Mouse (Mus musculus): ENCODE measurements around the gene Rin1. TPM values are rescaled to one million over a fixed set of nuclear protein-coding genes. Genes with fewer than 3 reads are reported as not detected.

Gene Rin1
- polyA plus RNA-seq, 1 experiment from 2014 or later: 3.0 TPM

DNA sequence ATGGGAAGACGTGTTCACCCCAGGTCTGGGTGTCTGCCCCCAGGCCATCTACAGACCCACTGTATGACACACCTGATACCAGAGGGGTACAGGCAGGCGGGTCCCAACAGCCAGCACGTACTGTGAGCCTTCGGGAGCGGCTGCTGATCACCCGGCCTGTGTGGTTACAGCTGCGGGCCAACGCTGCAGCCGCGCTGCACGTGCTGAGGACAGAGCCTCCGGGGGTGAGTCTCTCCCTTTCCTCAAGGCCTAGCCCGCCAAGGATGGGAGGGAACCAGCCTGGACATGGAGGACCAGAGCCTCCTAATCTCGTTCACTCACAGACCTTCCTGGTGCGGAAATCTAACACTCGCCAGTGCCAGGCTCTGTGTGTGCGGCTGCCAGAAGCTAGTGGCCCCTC, 750 bp downstream of the Rin1 start:
- 2% methylated on average over 17 of the region's 17 CpGs for WGBS (ENCODE audit: insufficient replicate concordance)
- H3K27ac ChIP-seq (ENCODE audit: low read depth, low read length): peak overlapping the region; percentile 1; the same call in 1 of the 2 replicates
- peaks cover 21% of the 10 kb centered on the region for H3K4me1 ChIP-seq (ENCODE audit: control insufficient read depth, insufficient read depth, low read length)
- peaks cover 26% of the 10 kb centered on the region for H3K27me3 ChIP-seq (ENCODE audit: control insufficient read depth, insufficient read depth, low read length)
- peak overlapping the region; percentile 57 for H3K4me2 ChIP-seq
- H3K4me3 ChIP-seq (ENCODE audit: low read depth, low read length): peak overlapping the region; percentile 24
- H3K36me3 ChIP-seq (ENCODE audit: control insufficient read depth, insufficient read depth, low read length): no peaks in the 10 kb centered on the region; the same call in 1 of the 2 replicates
- no peaks in the 10 kb centered on the region for H3K9me3 ChIP-seq (replicated peaks; ENCODE audit: control insufficient read depth, low read length)
- peak overlapping the region; percentile 23; the same call in 1 of the 2 replicates for H3K9ac ChIP-seq (ENCODE audit: low read depth, low read length)
- ATAC-seq (replicated peaks; ENCODE audit: insufficient number of reproducible peaks, low FRiP score, low TSS enrichment): 0 out of 2 replicates have a peak, but pooled peaks have one; percentile 23

DNA sequence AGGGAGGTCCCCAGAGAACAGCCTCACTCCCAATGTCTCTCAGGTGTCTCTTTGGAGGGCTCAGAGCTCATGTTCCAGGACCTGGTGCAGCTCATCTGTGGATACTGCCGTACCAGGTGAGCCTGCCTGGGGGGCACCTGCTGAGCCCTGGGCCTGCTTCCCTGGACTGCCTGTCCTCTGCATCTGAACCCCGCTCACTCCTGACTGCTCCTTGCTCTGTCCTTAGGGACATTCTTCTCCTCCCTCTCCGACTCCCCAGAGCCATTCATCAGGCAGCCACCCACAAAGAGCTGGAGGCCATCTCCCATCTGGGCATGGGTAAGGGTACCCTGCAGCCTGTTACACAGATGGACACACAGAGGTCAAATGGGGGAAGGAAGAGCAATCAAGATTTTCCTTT, 1.2 kb downstream of the Rin1 start:
- Histone ChIP-seq H3K27ac (ENCODE audit: low read depth, low read length) (no peak overlapping the region), H3K36me3 (ENCODE audit: control insufficient read depth, insufficient read depth, low read length) (no peaks in the 10 kb centered on the region; the same call in 1 of the 2 replicates), H3K4me2 (peak overlapping the region; percentile 57), H3K9me3 (replicated peaks; ENCODE audit: control insufficient read depth, low read length) (no peaks in the 10 kb centered on the region), H3K9ac (ENCODE audit: low read depth, low read length) (peak overlapping the region; percentile 18; the same call in 1 of the 2 replicates), H3K27me3 (ENCODE audit: control insufficient read depth, insufficient read depth, low read length) (peaks cover 26% of the 10 kb centered on the region), H3K4me3 (ENCODE audit: low read depth, low read length) (peak overlapping the region; percentile 24), H3K4me1 (ENCODE audit: control insufficient read depth, insufficient read depth, low read length) (peaks cover 24% of the 10 kb centered on the region)
- 33% methylated on average over 3 of the region's 3 CpGs for WGBS (ENCODE audit: insufficient replicate concordance)
- no peak for ATAC-seq (replicated peaks; ENCODE audit: insufficient number of reproducible peaks, low FRiP score, low TSS enrichment)

DNA sequence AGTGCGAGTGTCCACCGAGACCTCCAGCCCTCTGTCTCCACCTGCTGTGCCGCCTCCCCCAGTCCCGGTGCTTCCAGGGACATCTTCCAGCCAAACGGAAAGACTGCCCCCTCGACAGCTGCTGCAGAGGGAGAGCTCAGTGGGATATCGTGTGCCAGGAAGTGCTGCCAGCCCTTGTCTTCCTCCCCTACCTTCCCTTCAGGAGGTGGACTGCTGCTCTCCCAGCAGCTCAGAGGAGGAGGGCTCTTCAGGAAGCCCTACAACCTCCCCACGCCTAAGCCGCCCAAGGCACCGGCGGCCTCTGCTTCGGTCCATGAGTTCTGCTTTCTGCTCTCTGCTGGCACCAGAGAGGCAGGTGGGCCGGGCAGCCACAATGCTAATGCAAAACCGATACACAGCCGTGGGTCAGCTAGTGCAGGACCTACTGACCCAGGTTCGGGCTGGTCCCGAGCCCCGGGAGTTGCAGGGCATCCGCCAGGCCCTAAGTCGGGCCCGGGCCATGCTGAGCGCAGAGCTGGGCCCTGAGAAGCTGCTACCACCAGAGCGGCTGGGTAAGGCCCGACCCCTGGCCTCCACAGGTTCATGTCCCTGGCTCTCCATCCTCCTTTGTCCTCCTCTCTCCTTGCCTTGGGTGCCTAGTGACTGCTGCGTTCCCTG, 2.0 kb downstream of the Rin1 start:
- H3K27me3 ChIP-seq (ENCODE audit: control insufficient read depth, insufficient read depth, low read length): peaks cover 26% of the 10 kb centered on the region
- 24% methylated on average over 25 of the region's 25 CpGs for WGBS (ENCODE audit: insufficient replicate concordance)
- no peak overlapping the region for H3K27ac ChIP-seq (ENCODE audit: low read depth, low read length)
- peaks cover 26% of the 10 kb centered on the region for H3K4me1 ChIP-seq (ENCODE audit: control insufficient read depth, insufficient read depth, low read length)
- peak overlapping the region; percentile 24 for H3K4me3 ChIP-seq (ENCODE audit: low read depth, low read length)
- no peaks in the 10 kb centered on the region for H3K9me3 ChIP-seq (replicated peaks; ENCODE audit: control insufficient read depth, low read length)
- no peaks in the 10 kb centered on the region for H3K36me3 ChIP-seq (ENCODE audit: control insufficient read depth, insufficient read depth, low read length)
- H3K4me2 ChIP-seq: peak overlapping the region; percentile 57
- no peak for ATAC-seq (replicated peaks; ENCODE audit: insufficient number of reproducible peaks, low FRiP score, low TSS enrichment)
- H3K9ac ChIP-seq (ENCODE audit: low read depth, low read length): 0 out of 2 replicates have a peak overlapping the region, but pooled peaks have one; percentile 34

DNA sequence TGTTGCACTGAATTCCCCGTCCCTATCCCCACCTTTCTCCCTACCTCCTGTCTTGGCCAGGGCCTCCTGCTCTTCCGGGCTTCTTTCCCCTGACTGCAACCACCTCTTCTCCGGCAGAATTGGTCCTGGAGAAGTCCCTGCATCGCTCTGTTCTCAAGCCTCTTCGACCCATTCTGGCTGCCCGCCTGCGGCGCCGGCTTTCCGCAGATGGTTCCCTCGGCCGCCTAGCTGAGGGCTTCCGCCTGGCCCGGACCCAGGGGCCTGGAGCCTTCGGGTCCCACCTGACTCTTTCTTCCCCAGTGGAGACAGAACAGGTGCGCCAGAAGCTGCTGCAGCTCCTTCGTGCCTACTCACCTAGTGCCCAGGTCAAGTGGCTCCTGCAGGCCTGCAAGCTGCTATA, 2.6 kb downstream of the Rin1 start:
- Histone ChIP-seq H3K27me3 (ENCODE audit: control insufficient read depth, insufficient read depth, low read length) (peaks cover 26% of the 10 kb centered on the region), H3K27ac (ENCODE audit: low read depth, low read length) (no peak overlapping the region), H3K9ac (ENCODE audit: low read depth, low read length) (no peak overlapping the region), H3K4me2 (no peak overlapping the region), H3K36me3 (ENCODE audit: control insufficient read depth, insufficient read depth, low read length) (no peaks in the 10 kb centered on the region), H3K4me1 (ENCODE audit: control insufficient read depth, insufficient read depth, low read length) (peaks cover 26% of the 10 kb centered on the region), H3K9me3 (replicated peaks; ENCODE audit: control insufficient read depth, low read length) (no peaks in the 10 kb centered on the region), H3K4me3 (ENCODE audit: low read depth, low read length) (no peak overlapping the region)
- WGBS (ENCODE audit: insufficient replicate concordance): 49% methylated on average over 17 of the region's 17 CpGs
- ATAC-seq (replicated peaks; ENCODE audit: insufficient number of reproducible peaks, low FRiP score, low TSS enrichment): no peak

DNA sequence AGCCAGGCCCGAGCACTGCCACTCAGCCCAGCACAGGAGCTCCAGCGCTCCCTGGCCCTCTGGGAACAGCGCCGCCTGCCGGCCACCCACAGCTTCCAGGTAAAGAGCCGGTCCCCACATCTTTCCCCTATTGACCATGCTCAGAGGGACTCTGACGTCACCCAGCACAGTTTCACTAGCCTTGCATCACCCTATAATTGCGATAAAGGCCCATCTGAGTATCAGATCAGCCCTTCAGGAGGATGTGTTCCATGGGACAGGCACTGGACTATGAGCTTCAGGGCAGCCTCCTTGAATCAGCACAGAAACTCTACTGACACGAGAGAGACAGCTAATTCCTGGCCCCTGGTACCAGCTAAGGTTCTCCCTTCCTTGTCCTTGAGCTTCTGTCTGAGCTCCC, 3.6 kb downstream of the Rin1 start:
- 22% methylated on average over 9 of the region's 9 CpGs for WGBS (ENCODE audit: insufficient replicate concordance)
- Histone ChIP-seq H3K9me3 (replicated peaks; ENCODE audit: control insufficient read depth, low read length) (no peaks in the 10 kb centered on the region), H3K36me3 (ENCODE audit: control insufficient read depth, insufficient read depth, low read length) (no peaks in the 10 kb centered on the region), H3K27ac (ENCODE audit: low read depth, low read length) (no peak overlapping the region), H3K4me3 (ENCODE audit: low read depth, low read length) (no peak overlapping the region), H3K9ac (ENCODE audit: low read depth, low read length) (no peak overlapping the region), H3K4me2 (no peak overlapping the region), H3K4me1 (ENCODE audit: control insufficient read depth, insufficient read depth, low read length) (peaks cover 35% of the 10 kb centered on the region), H3K27me3 (ENCODE audit: control insufficient read depth, insufficient read depth, low read length) (peaks cover 26% of the 10 kb centered on the region)
- ATAC-seq (replicated peaks; ENCODE audit: insufficient number of reproducible peaks, low FRiP score, low TSS enrichment): no peak

DNA sequence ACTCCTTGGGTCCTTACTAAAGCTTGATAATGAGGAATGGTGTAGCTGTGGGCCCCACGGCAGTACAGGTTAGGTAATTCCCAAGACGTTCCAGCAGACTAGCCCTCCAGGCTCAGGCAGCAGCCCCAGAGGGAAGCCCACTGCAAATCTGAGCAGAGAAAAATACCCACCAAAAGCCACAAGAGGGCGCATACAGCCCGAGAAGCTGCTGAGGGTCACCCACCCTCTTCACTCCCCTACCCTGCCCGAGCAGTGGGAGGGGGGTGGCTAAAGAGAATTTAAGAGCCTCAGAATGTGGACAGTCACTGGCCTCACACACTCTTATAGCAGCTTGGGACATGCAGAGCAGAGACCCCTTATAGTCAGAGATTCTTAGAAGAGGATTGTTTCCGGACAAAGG, 6.0 kb downstream of the Rin1 start:
- Histone ChIP-seq H3K27me3 (ENCODE audit: control insufficient read depth, insufficient read depth, low read length) (peaks cover 26% of the 10 kb centered on the region), H3K27ac (ENCODE audit: low read depth, low read length) (no peak overlapping the region), H3K9me3 (replicated peaks; ENCODE audit: control insufficient read depth, low read length) (no peaks in the 10 kb centered on the region), H3K9ac (ENCODE audit: low read depth, low read length) (no peak overlapping the region), H3K36me3 (ENCODE audit: control insufficient read depth, insufficient read depth, low read length) (no peaks in the 10 kb centered on the region), H3K4me1 (ENCODE audit: control insufficient read depth, insufficient read depth, low read length) (peaks cover 47% of the 10 kb centered on the region), H3K4me3 (ENCODE audit: low read depth, low read length) (no peak overlapping the region), H3K4me2 (no peak overlapping the region; the same call in 1 of the 2 replicates)
- 20% methylated on average over 6 of the region's 6 CpGs for WGBS (ENCODE audit: insufficient replicate concordance)
- ATAC-seq (replicated peaks; ENCODE audit: insufficient number of reproducible peaks, low FRiP score, low TSS enrichment): 0 out of 2 replicates have a peak, but pooled peaks have one; percentile 8

DNA sequence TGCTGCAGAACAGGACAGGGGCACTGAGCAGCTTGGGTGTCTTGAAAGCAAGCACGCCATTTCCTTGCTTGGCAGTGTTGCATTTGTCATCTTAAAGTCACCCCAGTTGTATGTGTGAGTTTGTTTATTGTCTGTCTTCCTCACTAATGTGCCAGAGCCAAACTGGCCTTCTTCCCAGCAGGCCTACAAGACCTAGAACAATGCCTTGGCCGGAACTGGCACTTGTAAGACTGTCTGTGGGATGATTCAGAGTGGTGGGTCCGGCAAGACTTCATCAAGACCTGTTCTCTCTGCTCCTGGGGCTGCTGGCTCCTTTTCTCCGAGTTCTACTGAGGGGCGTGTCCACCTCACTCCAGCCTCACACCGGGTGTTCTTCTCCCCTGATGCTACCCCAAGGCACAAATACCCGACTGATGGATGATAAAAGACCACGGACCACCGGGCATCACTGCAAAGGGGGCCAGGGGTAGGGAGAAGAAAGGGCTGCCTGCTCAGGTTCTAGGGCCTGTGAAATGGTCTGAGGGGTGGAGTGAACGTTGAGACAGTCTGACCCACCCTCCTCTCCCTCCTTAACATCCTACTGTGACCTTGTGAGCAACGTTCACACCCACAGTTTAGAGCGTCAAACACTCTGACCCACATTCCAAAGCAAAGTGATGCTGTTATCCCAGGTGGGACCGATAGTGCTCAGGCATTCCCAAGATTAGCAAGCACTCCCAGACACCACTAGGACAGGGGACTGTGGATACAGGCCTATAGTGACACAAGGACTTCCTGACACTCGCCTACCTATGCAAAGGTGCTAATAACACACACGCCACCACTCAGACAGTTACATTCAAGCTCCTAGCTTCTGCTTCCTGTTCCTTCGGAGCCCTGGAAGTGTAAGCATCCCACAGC, 7.8 kb downstream of the Rin1 start:
- Histone ChIP-seq H3K27me3 (ENCODE audit: control insufficient read depth, insufficient read depth, low read length) (peaks cover 13% of the 10 kb centered on the region), H3K9me3 (replicated peaks; ENCODE audit: control insufficient read depth, low read length) (no peaks in the 10 kb centered on the region), H3K4me1 (ENCODE audit: control insufficient read depth, insufficient read depth, low read length) (peaks cover 35% of the 10 kb centered on the region), H3K4me2 (no peak overlapping the region), H3K36me3 (ENCODE audit: control insufficient read depth, insufficient read depth, low read length) (no peaks in the 10 kb centered on the region), H3K9ac (ENCODE audit: low read depth, low read length) (peak overlapping the region; percentile 6; the same call in 1 of the 2 replicates), H3K27ac (ENCODE audit: low read depth, low read length) (peak overlapping the region; percentile 7), H3K4me3 (ENCODE audit: low read depth, low read length) (no peak overlapping the region)
- WGBS (ENCODE audit: insufficient replicate concordance): 17% methylated on average over 16 of the region's 16 CpGs
- no peak for ATAC-seq (replicated peaks; ENCODE audit: insufficient number of reproducible peaks, low FRiP score, low TSS enrichment)

DNA sequence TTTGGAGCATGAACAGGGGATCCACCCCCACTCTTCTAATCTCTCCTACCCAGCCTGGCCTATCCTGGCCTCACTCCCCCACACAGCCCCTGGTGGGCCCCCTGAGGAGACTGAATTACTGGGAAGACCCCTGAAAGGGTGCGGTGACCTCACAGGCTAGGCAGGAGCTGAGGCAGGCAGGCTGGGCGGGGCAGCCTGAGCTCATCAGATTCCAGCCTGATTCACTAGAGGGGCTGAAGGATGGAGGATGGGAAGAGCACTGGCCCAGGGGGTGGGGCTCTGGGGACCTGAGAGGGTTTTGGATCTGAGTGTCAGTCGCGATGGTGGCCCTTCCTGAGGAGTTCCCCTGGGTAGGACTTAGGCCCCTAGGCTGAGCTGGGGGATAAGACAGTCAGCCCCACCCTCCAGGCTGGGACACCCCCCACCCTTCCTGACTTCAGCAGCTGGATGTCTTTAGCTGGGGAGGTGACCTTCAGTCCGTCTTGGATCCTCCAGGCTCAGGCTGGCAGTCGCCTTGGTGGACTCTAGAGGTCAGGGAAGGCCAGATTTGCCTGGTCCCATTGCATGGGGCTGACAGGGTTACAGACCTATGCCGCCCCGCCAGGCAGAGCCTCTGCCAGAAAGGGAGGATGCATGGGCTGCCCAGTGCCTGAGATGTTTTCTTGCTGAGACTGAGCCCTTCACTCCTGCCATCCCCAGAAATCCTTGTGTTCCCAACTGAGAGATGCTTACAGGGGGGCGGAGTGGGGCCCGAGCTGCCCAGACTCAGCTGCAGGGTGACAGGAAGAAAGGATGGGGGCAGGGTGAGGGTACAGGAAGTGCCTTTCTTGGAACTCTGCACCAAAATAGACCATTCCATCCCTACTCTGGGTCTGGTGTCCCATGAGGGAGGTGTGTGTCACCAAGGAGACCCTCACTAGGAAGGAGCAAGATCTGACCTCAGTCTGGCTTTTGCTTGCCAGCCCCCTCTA, 8.8 kb downstream of the Rin1 start:
- peak overlapping the region; percentile 49 for H3K9ac ChIP-seq (ENCODE audit: low read depth, low read length)
- no peak overlapping the region for H3K4me3 ChIP-seq (ENCODE audit: low read depth, low read length)
- no peaks in the 10 kb centered on the region for H3K9me3 ChIP-seq (replicated peaks; ENCODE audit: control insufficient read depth, low read length)
- peaks cover 35% of the 10 kb centered on the region for H3K4me1 ChIP-seq (ENCODE audit: control insufficient read depth, insufficient read depth, low read length)
- peak overlapping the region; percentile 7 for H3K27ac ChIP-seq (ENCODE audit: low read depth, low read length)
- WGBS (ENCODE audit: insufficient replicate concordance): 4% methylated on average over 10 of the region's 10 CpGs
- no peaks in the 10 kb centered on the region for H3K36me3 ChIP-seq (ENCODE audit: control insufficient read depth, insufficient read depth, low read length)
- H3K4me2 ChIP-seq: peak overlapping the region; percentile 32
- H3K27me3 ChIP-seq (ENCODE audit: control insufficient read depth, insufficient read depth, low read length): 0 out of 2 replicates have a peak, but pooled peaks cover 4% of the 10 kb centered on the region
- ATAC-seq (replicated peaks; ENCODE audit: insufficient number of reproducible peaks, low FRiP score, low TSS enrichment): 0 out of 2 replicates have a peak, but pooled peaks have one; percentile 14
